Mouse (Mus musculus) testis, adult 2 months (tissue): ENCODE results near the gene Spred3.

Source experiments
- CTCF ChIP-seq: fragments of 200-500 bp; IDR thresholded peaks from 2 replicates; pipeline ENCODE4 v1.5.1; 2012; ENCODE audit warnings: low read depth, mild to moderate bottlenecking, inconsistent platforms, low read length, moderate library complexity; ENCODE audit not compliant: control insufficient read depth, insufficient read depth, insufficient replicate concordance
- POLR2A ChIP-seq: fragments of 200-500 bp; IDR thresholded peaks from 2 replicates; pipeline ENCODE4 v1.6.1; 2012; ENCODE audit warnings: low read depth, mild to moderate bottlenecking, inconsistent platforms, low read length, moderate library complexity; ENCODE audit not compliant: control insufficient read depth

- no peak for TF ChIP-seq CTCF
- no peak for TF ChIP-seq POLR2A
Measured at GRCm38 (mm10) chr7:29123531-29124358, 46.5 kb downstream of the Spred3 start.
